In genomic region chr3:148971893-148972596, GRCm38 (mm10) we compare ENCODE assay signal across 1 mouse cellular context.
TF ChIP-seq lines count a peak whose summit lies in the region.

No protein-coding gene starts in this region.

TF ChIP-seq in myocyte, 11 proteins besides CTCF, POLR2A, EP300 and RAD21 (continued from another document):
- TF ChIP-seq CEBPB (IDR thresholded peaks at IDR 0.05; ENCODE audit: insufficient read depth, poor library complexity, severe bottlenecking) (no peak), REST (IDR thresholded peaks at IDR 0.05; ENCODE audit: insufficient read depth, insufficient read length) (no peak)
